Mouse (Mus musculus): ENCODE data around the gene Nell2. TPM values are rescaled to one million over a fixed set of nuclear protein-coding genes. Genes with fewer than 3 reads are reported as not detected.
"Not testable (repeated sequence)": the region's sequence is repeated elsewhere in the genome, so short reads cannot be mapped to it uniquely, and the experiment has no call there.

Nell2 gene
- total RNA-seq, 2 experiments from 2014 or later: 502 to 560 TPM

DNA sequence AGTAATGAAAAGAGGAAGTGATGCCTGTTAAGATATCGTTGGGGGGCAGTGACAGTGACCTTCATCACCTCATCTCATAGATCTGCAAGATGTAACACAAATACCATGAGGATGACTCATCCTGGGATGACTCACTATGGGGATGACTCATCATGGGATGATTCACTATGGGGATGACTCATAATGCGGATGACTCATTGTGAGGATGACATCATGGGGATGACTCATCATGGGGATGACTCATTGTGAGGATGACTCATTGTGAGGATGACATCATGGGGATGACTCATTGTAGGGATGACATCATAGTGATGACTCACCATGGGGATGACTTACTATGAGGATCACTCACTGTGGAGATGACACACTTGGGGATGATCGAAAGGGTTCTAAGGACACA lies 251.8 kb downstream of the Nell2 start:
- peak in 1 of 2 experiments; percentile 22 for DNase-seq (ENCODE audit: low spot score in 2 of 2)
- intact Hi-C loops (cut with DNase I): no loop called here

GRCm38 (mm10) chr15:95275553-95275952 lies 252.8 kb downstream of the Nell2 start:
- intact Hi-C loops (cut with DNase I): no loop called here
- DNase-seq (ENCODE audit: low spot score in 2 of 2): no peak

GRCm38 (mm10) chr15:95273236-95273635 lies 255.1 kb downstream of the Nell2 start:
- intact Hi-C loops (cut with DNase I): loop anchor here (2.0 to 5.0 kb wide), 2 partner anchors 254 to 302 kb away; partner anchors contain the start of gene Nell2

DNA sequence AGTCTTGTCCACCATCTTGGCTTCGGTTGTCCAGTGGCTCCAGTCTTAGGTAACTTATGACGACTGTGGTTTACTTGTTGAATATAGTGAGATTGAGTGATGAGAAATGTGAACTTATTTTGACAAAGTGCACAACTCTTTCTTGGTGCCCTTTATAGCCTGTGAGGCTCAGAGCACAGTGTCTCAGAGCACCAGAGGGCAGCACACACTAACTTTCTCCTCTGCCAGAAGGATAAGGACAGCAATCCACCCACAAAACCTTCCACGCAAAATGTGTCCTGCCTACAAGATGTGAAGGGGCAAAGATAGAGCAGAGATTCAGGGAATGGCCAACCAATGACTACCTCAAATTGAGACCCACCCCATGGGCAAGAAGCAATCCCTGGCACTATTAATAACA lies 256.2 kb downstream of the Nell2 start:
- DNase-seq (ENCODE audit: low spot score in 2 of 2): no peak

More at GRCm38 (mm10) chr15:95273236-95273635, 255.1 kb downstream of the Nell2 start:
- no peak for DNase-seq (ENCODE audit: low spot score in 2 of 2)

GRCm38 (mm10) chr15:95259671-95260450 lies 268.5 kb downstream of the Nell2 start:
- no peak for DNase-seq (ENCODE audit: low spot score in 2 of 2)
- intact Hi-C loops (cut with DNase I): no loop called here

More for the DNA sequence above, 256.2 kb downstream of the Nell2 start:
- intact Hi-C loops (cut with DNase I): loop anchor here (2.0 to 5.0 kb wide), 2 partner anchors 255 to 303 kb away; partner anchors contain the start of gene Nell2

DNA sequence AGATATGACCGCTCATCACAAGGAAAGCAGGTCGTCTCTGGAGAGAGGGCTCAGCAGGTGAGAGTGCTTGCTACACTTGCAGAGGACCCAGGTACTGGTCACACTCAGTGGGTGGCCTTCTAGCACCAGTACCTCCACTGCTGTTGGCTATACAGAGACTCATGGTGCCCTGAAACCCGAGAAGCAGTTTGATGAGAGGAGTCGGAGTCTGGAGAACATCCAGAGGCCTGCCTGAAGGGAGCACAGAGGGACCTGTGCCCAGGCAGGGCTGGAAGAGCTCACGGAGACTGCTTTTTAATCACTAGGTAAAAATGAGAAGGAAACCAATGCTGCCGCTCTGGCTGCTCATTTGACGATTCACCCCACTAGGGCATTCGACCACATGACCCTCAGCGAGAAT lies 271.2 kb downstream of the Nell2 start:
- intact Hi-C loops (cut with DNase I): no loop called here
- no peak for DNase-seq (ENCODE audit: low spot score in 2 of 2)

GRCm38 (mm10) chr15:95245516-95245915 lies 282.8 kb downstream of the Nell2 start:
- intact Hi-C loops (cut with DNase I): no loop called here

GRCm38 (mm10) chr15:95243876-95244275 lies 284.5 kb downstream of the Nell2 start:
- no peak for DNase-seq (ENCODE audit: low spot score in 2 of 2)
- intact Hi-C loops (cut with DNase I): no loop called here

More at GRCm38 (mm10) chr15:95245516-95245915, 282.8 kb downstream of the Nell2 start:
- no peak for DNase-seq (ENCODE audit: low spot score in 2 of 2)

- intact Hi-C loops (cut with DNase I): no loop called here
- no peak for DNase-seq (ENCODE audit: low spot score in 2 of 2)
Measured at GRCm38 (mm10) chr15:95241161-95241560, 287.2 kb downstream of the Nell2 start.

DNA sequence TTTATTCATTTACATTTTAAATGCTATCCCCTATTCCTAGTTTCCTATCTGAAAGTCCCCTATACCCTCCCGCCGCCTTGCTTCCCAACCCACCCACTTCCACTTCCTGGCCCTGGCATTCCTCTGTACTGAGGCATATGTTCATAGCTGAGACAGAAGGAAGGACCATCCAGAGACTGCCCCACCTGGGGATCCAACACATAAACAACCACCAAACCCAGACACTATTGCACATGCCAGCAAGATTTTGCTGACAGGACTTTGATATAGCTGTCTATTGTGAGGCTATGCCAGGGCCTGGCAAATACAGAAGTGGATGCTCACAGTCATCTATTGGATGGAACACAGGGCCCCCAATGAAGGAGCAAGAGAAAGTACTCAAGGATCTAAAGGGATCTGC lies 291.3 kb downstream of the Nell2 start:
- not testable (repeated sequence) for DNase-seq (ENCODE audit: low spot score in 2 of 2)

DNA sequence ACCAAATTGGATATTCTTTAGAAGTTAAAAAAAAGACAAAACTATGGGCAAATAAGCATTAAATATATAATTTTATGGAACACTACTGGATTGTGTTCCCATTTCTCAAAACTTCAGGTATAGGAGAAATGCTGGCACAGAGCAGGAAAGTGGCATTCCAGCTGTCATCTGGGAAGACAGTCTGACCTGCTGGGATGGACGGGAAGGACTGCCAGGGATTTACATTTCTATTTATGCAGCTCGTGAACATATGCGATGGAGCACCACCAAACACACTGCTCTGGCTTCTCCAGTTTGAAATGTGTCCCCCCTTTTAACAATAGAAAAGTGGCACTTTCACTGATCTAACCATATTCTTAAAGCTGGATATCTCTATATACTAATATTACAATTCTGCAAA lies 291.9 kb downstream of the Nell2 start:
- intact Hi-C loops (cut with DNase I): no loop called here
- peak in 1 of 2 experiments; percentile 20 for DNase-seq (ENCODE audit: low spot score in 2 of 2)

More for the DNA sequence above, 291.3 kb downstream of the Nell2 start:
- intact Hi-C loops (cut with DNase I): not testable (repeated sequence)

- no peak for DNase-seq (ENCODE audit: low spot score in 2 of 2)
- intact Hi-C loops (cut with DNase I): no loop called here
Measured at GRCm38 (mm10) chr15:95231171-95231570, 297.2 kb downstream of the Nell2 start.

DNA sequence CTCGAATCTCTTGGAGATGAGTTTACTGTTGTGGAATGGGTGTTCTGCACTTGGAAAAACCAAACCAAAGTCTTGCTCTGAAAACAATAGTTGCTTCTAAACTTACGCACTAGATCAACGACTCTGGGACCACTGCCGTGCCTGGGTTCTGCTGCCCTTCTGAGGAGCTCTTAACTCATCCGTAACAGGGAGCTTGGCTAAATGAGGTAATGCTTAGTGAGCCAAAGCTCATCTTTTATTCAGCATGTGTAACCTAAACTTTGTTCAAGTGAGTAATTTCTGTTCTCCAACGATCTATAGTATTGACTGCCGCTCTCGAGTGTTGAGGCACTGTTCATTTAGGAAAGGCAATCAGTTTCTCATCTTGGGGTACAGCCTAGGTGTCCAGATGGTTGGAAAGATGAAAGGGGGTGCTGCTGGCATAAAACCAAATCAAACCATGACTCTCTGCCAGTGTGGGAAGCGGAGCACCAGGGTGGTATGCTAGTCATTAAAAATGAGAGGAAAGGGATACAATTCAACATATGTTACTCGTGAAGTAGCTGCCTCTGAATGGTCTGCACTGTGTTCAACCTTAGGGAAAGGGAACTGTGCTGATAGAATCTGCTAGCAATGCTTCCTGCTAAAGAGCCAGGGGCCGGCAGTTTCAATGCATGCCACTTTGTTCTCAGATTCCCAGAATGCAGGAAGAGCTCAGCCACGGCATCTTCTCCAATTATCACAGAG lies 311.6 kb downstream of the Nell2 start:
- intact Hi-C loops (cut with DNase I): no loop called here
- no peak for DNase-seq (ENCODE audit: low spot score in 2 of 2)

DNA sequence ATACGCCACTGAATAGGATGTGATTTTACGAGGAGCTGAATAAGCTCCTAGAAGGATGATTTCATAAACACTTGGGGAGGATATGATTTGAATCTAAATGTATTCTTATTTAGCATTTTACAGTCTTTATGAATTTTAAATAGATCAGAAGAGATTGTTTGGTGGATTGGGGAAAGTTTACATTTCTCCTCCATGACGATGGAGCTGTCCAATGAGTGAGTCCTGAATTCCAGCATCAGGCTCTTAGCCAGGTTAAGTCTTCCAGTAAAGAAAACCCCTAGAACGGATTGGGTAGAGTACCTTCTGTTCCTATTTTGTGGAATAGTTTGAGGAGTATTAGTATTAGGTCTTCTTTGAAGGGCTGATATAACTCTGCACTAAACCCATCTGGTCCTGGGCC lies 317.8 kb downstream of the Nell2 start:
- intact Hi-C loops (cut with DNase I): no loop called here
- DNase-seq (ENCODE audit: low spot score in 2 of 2): no peak

GRCm38 (mm10) chr15:95209186-95209585 lies 319.2 kb downstream of the Nell2 start:
- intact Hi-C loops (cut with DNase I): no loop called here
- DNase-seq (ENCODE audit: low spot score in 2 of 2): no peak

DNA sequence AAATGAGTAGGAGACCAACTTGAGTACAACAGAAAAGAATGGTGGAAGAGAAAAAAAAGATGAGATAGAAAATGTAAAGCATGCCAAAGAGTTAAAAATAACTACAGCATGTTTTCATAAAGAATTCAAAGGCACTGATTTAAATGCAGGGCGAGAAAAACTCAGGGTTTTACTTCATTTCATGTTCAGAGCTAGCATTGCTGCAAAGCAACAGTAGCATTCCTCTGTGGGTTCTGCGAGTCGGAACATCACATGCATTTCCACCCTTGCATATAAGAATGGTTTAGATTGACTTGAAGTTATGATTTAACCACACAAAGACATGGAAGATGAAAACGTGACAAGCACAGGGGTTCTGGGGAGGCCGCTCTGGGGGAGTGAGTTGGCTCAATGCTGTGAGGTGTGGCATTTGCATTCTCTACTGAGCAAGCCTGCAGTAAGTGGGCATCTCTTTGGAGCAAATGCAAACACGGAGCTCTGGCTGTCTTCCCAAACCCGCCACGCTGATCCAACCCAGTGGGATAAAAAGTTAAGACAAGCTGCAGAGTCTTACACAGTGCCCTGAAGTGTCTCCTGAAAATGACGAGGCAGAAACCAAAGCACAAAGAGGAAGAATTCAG lies 334.6 kb downstream of the Nell2 start:
- intact Hi-C loops (cut with DNase I): loop anchor here (2.0 to 10.0 kb wide), 2 partner anchors 125 to 419 kb away; no protein-coding TSS in a partner anchor
- DNase-seq (ENCODE audit: low spot score in 2 of 2): peak; percentile 35 to 91

DNA sequence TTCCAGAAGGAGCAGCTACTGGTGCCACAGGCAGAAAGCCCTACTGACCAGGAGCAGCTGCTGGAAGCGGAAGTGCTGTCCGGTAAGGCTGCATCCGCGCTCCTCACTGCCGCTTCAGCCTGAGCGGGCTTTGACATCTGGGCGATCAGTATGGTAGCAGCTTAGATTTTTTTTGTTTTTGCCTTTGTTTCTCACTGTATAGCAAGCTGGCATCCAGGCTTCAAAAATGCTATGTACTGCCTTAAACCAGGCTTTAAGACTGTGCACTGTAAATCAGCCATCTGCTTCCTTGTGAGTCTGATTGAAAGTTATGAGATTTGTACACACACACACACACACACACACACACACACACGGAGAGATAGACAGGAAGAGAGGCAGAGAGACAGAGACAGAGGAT lies 335.4 kb downstream of the Nell2 start:
- intact Hi-C loops (cut with DNase I): loop anchor here (2.0 to 10.0 kb wide), 2 partner anchors 124 to 418 kb away; no protein-coding TSS in a partner anchor
- DNase-seq (ENCODE audit: low spot score in 2 of 2): no peak

GRCm38 (mm10) chr15:95186226-95186625 lies 342.1 kb downstream of the Nell2 start:
- intact Hi-C loops (cut with DNase I): loop anchor here (10.0 kb wide), 2 partner anchors 201 to 341 kb away; no protein-coding TSS in a partner anchor
- DNase-seq (ENCODE audit: low spot score in 2 of 2): peak; percentile 45 to 77

- DNase-seq (ENCODE audit: low spot score in 2 of 2): peak; percentile 19 to 62
- intact Hi-C loops (cut with DNase I): loop anchor here (10.0 kb wide), 2 partner anchors 201 to 341 kb away; no protein-coding TSS in a partner anchor
Measured at GRCm38 (mm10) chr15:95185419-95185818, 342.9 kb downstream of the Nell2 start.

DNA sequence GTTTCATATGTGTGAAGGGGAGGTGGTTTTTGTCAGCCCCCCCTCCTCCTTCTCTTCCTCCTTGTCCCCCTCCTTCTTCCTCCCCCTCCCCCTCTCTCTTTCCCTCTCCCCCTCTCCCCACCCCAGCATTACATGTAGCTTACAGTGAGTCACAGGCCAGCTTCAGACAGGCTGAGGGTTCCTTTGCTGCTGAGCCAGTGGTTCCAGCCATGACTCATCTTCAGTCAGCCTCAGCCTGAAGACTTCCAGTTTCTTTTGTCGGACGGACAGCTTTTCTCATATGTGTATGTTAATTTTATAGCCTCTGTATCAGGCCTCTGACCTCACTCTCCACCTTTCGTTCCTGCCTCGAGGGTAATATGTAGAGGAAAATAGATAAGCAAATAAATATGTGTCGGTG lies 344.9 kb downstream of the Nell2 start:
- DNase-seq (ENCODE audit: low spot score in 2 of 2): peak in 1 of 2 experiments; percentile 57
- intact Hi-C loops (cut with DNase I): loop anchor here (10.0 kb wide), 2 partner anchors 199 to 339 kb away; no protein-coding TSS in a partner anchor
